Mouse (Mus musculus): ENCODE results near the gene Evpl. TPM values are rescaled to one million over a fixed set of nuclear protein-coding genes. Genes with fewer than 3 reads are reported as not detected.

The Evpl gene
- polyA plus RNA-seq, 1 experiment from 2014 or later = 2.4 TPM

Other genes with a start within 250 kb of the Evpl start
- 181 and 182 TPM in 2 replicates for gene Galk1, start 225.4 kb downstream of the Evpl start, polyA plus RNA-seq (2016; fragmentation: Nextera tagmentation; extraction: Ambion mirVana)
- gene H3f3b, start 210.1 kb downstream of the Evpl start, polyA plus RNA-seq (2016; fragmentation: Nextera tagmentation; extraction: Ambion mirVana) = 2,405 and 2,474 TPM in 2 replicates
- gene Unk, start 207.8 kb downstream of the Evpl start, polyA plus RNA-seq (2016; fragmentation: Nextera tagmentation; extraction: Ambion mirVana) = 50.0 and 51.8 TPM in 2 replicates
- 1.4 and 1.7 TPM in 2 replicates for gene Unc13d, start 160.1 kb downstream of the Evpl start, polyA plus RNA-seq (2016; fragmentation: Nextera tagmentation; extraction: Ambion mirVana)
- gene Wbp2, start 151.1 kb downstream of the Evpl start, polyA plus RNA-seq (2016; fragmentation: Nextera tagmentation; extraction: Ambion mirVana) = 33.2 and 36.6 TPM in 2 replicates
- gene Trim47, start 110.9 kb downstream of the Evpl start, polyA plus RNA-seq (2016; fragmentation: Nextera tagmentation; extraction: Ambion mirVana) = 6.0 and 7.9 TPM in 2 replicates
- 2.1 and 3.0 TPM in 2 replicates for gene Trim65, start 106.9 kb downstream of the Evpl start, polyA plus RNA-seq (2016; fragmentation: Nextera tagmentation; extraction: Ambion mirVana)
- 86.9 and 90.8 TPM in 2 replicates for gene Mrpl38, start 99.2 kb downstream of the Evpl start, polyA plus RNA-seq (2016; fragmentation: Nextera tagmentation; extraction: Ambion mirVana)
- gene Fbf1, start 69.9 kb downstream of the Evpl start, polyA plus RNA-seq (2016; fragmentation: Nextera tagmentation; extraction: Ambion mirVana) = 54.0 and 60.3 TPM in 2 replicates
- 64.7 and 71.3 TPM in 2 replicates for gene Ten1, start 39.2 kb downstream of the Evpl start, polyA plus RNA-seq (2016; fragmentation: Nextera tagmentation; extraction: Ambion mirVana)
- 18.1 and 21.2 TPM in 2 replicates for gene Acox1, start 39.0 kb downstream of the Evpl start, polyA plus RNA-seq (2016; fragmentation: Nextera tagmentation; extraction: Ambion mirVana)
- 110 and 112 TPM in 2 replicates for gene Srp68, start 36.1 kb upstream of the Evpl start, polyA plus RNA-seq (2016; fragmentation: Nextera tagmentation; extraction: Ambion mirVana)
- gene Galr2, start 42.9 kb upstream of the Evpl start, polyA plus RNA-seq (2016; fragmentation: Nextera tagmentation; extraction: Ambion mirVana) = 0.20 TPM in 1 of 2 replicates, not detected in the other
- 77.6 and 82.8 TPM in 2 replicates for gene Exoc7, start 69.2 kb upstream of the Evpl start, polyA plus RNA-seq (2016; fragmentation: Nextera tagmentation; extraction: Ambion mirVana)
- gene Foxj1, start 97.3 kb upstream of the Evpl start, polyA plus RNA-seq (2016; fragmentation: Nextera tagmentation; extraction: Ambion mirVana) = 0.18 TPM in 2 replicates
- gene Rnf157, start 175.0 kb upstream of the Evpl start, polyA plus RNA-seq (2016; fragmentation: Nextera tagmentation; extraction: Ambion mirVana) = 25.2 and 26.7 TPM in 2 replicates
- 36.6 and 48.4 TPM in 2 replicates for gene Ubald2, start 196.0 kb upstream of the Evpl start, polyA plus RNA-seq (2016; fragmentation: Nextera tagmentation; extraction: Ambion mirVana)
- gene Qrich2, start 228.2 kb upstream of the Evpl start, polyA plus RNA-seq (2016; fragmentation: Nextera tagmentation; extraction: Ambion mirVana) = 0.35 TPM in 2 replicates